Mouse (Mus musculus): ENCODE measurements around the gene Cinp. TPM values are rescaled to one million over a fixed set of nuclear protein-coding genes. Genes with fewer than 3 reads are reported as not detected.

Cinp gene
- polyA plus RNA-seq, 1 experiment from 2014 or later: 73.1 TPM

DNA sequence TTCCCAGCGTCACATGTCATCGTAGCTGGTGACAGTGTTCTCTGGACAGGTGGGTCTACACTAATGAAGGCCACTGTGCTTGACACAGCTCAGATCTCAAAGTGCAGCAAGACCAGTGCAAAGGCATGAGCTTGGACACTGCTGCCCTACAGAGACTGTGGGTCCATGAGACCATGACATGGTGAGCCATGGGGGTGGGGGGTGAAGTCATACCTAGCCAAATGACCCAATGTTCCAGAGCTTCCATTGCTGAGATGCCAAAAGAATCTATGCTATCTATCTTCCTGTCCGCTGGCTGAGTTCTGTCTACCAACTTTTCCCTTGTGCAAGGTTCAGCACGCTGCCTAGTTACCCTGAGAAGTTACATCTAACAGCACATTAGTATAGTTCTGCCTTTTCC is 60.0 kb downstream of the Cinp start:
- 94% methylated on average over 4 of the region's 4 CpGs for WGBS
- ATAC-seq (ENCODE audit: insufficient number of reproducible peaks, insufficient read depth, low FRiP score, low TSS enrichment, low read depth): no peak
- H3K4me3 ChIP-seq (replicated peaks): no peak overlapping the region

More for the DNA sequence above, 60.0 kb downstream of the Cinp start:
- Histone ChIP-seq H3K9me3 (no peaks in the 10 kb centered on the region), H3K9ac (replicated peaks) (no peak overlapping the region), H3K36me3 (no peaks in the 10 kb centered on the region), H3K27me3 (no peaks in the 10 kb centered on the region), H3K27ac (no peak overlapping the region), H3K4me2 (no peak overlapping the region), H3K4me1 (replicated peaks) (no peaks in the 10 kb centered on the region)

Other genes with a start within 250 kb of the Cinp start
- gene 1700001K19Rik, start 206.5 kb downstream of the Cinp start, polyA plus RNA-seq (2016; fragmentation: Nextera tagmentation; extraction: Ambion mirVana): not detected in 2 replicates
- gene Hsp90aa1, start 186.4 kb downstream of the Cinp start, polyA plus RNA-seq (2016; fragmentation: Nextera tagmentation; extraction: Ambion mirVana): 833 and 848 TPM in 2 replicates
- 30.2 and 33.5 TPM in 2 replicates for gene Wdr20, start 151.2 kb downstream of the Cinp start, polyA plus RNA-seq (2016; fragmentation: Nextera tagmentation; extraction: Ambion mirVana)
- 5.7 and 6.7 TPM in 2 replicates for gene Mok, start 48.2 kb downstream of the Cinp start, polyA plus RNA-seq (2016; fragmentation: Nextera tagmentation; extraction: Ambion mirVana)
- gene Zfp839, start 38.9 kb downstream of the Cinp start, polyA plus RNA-seq (2016; fragmentation: Nextera tagmentation; extraction: Ambion mirVana): 8.2 and 8.6 TPM in 2 replicates
- 5.2 and 6.1 TPM in 2 replicates for gene Tecpr2, start 119 bp upstream of the Cinp start, polyA plus RNA-seq (2016; fragmentation: Nextera tagmentation; extraction: Ambion mirVana)
- 15.4 and 16.7 TPM in 2 replicates for gene Ankrd9, start 89.9 kb upstream of the Cinp start, polyA plus RNA-seq (2016; fragmentation: Nextera tagmentation; extraction: Ambion mirVana)
- gene Rcor1, start 150.2 kb upstream of the Cinp start, polyA plus RNA-seq (2016; fragmentation: Nextera tagmentation; extraction: Ambion mirVana): 12.1 and 13.1 TPM in 2 replicates